Mouse (Mus musculus): ENCODE data around the gene Otx2.

Gene Otx2

GRCm38 (mm10) chr14:48673541-48673940, at the start of gene Otx2:
Gene Otx2, minus strand, starts transcription at chr14:48673819.
- DNase-seq (ENCODE audit: low read depth) = no peak

- no peak for DNase-seq (ENCODE audit: low read depth)
Measured at GRCm38 (mm10) chr14:48722763-48723162, 49.1 kb upstream of the Otx2 start.

GRCm38 (mm10) chr14:48719296-48719695, 45.7 kb upstream of the Otx2 start:
- DNase-seq (ENCODE audit: low read depth) = no peak

GRCm38 (mm10) chr14:48717632-48718279, 44.1 kb upstream of the Otx2 start:
- DNase-seq (ENCODE audit: low read depth) = no peak

GRCm38 (mm10) chr14:48716456-48716855, 42.8 kb upstream of the Otx2 start:
- no peak for DNase-seq (ENCODE audit: low read depth)

DNA sequence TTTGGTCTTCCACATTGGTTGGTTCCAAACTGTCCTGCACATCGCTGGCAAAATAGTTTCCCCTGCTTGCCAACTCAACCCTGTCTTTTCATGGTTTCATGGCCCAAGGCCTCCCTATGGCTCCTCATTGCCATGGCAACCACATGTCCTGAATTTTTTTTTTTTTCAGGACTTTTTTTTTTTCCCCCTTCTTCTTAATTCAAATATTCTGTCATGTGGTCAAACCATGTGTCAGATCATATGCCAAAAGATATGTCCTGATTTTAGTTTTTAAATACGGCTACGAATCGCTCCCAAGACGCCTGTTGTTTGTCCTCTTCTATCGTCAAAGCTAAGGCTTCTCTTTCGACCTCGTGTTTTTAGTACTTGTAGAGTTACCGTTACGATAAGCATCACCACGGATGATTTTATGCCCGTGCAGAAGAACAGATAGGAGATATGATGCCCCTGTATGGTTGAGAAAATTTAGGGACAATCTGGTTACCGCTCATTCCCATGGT, 37.3 kb upstream of the Otx2 start:
- DNase-seq (ENCODE audit: low read depth) = no peak

DNA sequence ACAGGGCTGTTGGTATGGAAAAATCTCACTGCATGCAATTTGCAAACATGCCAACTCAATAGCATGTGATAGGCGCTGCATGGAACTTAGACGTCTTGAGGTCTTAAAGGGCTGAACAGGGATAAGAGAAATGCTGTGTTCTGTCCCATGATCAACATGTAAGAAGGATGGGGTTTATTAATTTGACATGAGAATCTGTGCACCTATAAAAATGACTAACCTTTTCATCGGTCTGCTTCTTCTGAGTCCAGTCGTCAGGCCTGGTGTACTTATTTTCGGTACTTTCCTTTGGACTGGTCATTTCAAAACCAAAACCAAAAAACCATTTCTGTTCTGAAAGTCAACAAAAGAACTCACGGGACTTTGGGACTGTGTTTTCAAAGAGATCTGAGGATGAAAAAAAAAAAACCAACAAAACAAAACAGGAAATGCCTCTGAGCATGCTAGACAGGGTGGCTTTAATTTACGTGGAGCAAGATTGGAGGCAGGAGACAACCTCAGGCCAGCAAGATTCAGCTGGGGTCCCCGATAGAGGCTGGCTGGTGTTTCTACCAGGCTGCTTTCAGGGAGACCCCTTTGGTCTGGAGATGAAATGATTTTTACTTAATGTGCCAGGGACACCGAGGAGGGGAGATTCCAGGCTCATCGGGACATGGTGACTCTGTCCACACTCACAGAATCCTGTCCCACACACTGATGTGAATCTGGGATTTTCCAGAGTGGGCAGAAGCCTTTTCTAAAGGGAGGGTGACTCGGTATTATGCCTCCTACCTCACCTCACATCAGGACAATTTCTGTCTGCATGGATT, 36.6 kb upstream of the Otx2 start:
- no peak for DNase-seq (ENCODE audit: low read depth)

GRCm38 (mm10) chr14:48709371-48710061, 35.9 kb upstream of the Otx2 start:
- DNase-seq (ENCODE audit: low read depth) = no peak

DNA sequence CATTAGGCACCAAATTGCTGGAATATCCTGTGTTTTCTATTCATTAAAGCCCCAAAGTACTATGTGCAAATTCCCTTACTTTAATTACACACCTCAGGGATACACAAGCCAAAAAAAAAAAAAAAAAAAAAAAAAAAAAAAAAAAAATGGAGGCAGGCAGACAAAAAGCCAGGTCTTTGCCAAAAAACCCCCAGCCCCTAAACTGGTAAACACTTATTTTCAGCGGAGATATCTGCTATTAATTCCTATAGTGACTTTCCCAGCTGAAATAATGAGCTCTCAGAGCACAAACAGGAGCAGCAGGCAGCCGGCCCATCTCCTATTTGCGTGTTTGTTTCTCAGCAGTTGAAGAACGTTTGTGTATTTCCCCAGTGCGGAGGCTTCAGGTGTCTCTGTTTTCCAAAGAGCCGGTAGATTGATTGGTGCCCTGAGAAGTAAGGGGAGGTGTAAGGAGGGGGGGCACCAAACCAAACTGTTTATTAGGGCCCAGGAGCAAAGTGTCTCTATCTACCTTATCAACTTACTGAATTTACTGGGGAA, 34.3 kb upstream of the Otx2 start:
- no peak for DNase-seq (ENCODE audit: low read depth)

GRCm38 (mm10) chr14:48707391-48707790, 33.8 kb upstream of the Otx2 start:
- no peak for DNase-seq (ENCODE audit: low read depth)

DNA sequence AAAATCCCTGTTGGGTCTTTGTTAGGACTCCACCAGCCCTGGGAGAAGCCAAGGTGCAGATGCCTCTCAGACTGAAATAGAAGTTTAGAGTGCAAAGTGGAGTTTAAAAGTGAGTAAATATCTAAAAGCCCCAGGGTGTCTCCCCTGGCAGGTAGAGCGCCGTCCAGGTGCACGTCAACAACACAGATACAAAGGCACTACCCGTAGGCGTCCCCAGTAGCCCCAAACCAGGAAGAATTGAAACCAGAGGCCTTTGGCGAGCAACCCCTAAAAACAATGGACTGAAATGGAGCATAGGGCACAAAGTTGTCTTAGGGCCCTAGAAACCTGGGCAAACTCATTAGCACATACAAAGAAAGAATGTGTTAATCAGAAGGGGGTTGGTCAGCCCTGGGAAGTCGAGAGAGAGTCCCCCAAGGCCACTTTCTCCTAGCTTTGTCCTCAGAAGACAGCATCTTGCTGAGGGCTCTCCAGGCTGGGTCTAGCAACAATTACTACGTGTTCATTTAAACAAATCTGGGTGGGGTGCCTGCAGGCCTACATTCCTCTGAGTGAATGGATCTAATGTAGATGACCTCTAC, 27.3 kb upstream of the Otx2 start:
- no peak for DNase-seq (ENCODE audit: low read depth)

DNA sequence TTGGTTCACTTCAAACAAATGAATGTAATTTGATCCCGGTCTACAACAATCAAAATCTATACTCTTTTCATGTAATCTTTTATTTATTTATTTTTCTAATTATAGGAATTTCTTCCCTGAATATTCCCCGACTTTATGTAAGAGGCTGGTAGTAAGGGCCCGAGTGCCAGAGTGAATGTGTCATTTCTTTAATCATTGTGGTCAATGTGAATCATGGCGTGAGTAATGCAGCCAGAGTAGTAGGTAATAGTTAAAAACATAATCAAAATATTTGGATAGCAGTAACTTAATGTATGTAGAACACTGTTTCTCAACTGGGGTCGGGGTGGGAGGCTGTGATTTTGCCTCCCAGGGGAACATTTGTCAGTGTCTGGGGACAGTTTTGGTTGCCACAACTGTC, 6.0 kb upstream of the Otx2 start:
- DNase-seq (ENCODE audit: low read depth) = no peak

GRCm38 (mm10) chr14:48678674-48679073, 5.1 kb upstream of the Otx2 start:
- DNase-seq (ENCODE audit: low read depth) = no peak

DNA sequence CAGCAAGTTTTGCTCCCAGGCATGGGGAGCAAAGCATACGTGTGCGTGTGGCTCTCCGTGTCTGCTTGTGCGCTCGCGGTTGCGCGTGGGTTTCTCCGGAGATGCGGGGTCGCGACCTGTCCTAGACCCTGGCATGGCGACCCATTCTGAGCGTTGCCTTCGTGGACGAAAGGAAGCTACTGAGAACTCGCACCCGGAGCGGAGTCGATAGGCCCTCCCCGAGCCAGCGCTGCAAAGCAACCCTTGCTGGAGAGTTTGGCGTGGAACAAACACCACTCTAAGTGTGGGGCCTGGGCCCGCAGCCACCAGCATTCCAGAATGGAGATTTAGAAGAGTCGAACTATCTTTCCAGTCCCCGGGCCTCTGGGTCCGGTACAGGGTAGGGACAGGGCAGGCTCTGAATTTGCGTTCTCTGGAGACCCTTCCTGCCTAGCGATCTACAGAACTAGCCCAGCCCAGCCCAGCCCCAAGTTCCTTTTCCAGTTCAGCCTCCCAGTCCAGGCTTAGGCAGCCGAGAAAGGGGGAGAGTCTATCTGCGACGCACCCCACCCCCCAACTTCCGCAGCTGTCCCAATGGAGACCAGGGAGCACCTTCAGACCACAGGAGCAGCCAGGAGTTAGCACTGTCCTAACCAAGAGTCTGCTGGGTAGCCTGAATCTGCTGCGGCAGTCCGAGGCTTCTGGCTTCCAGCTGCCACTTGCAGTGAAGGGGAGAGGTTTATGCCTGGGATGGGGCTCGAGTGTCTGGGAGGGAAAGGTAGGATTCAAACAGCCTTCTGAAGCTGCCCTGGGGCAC, 615 bp upstream of the Otx2 start:
- DNase-seq (ENCODE audit: low read depth) = no peak

- no peak for DNase-seq (ENCODE audit: low read depth)
Measured at GRCm38 (mm10) chr14:48672611-48673176, 925 bp downstream of the Otx2 start.

GRCm38 (mm10) chr14:48671480-48672240, 2.0 kb downstream of the Otx2 start:
- DNase-seq (ENCODE audit: low read depth) = no peak

GRCm38 (mm10) chr14:48670761-48671479, 2.7 kb downstream of the Otx2 start:
- no peak for DNase-seq (ENCODE audit: low read depth)

DNA sequence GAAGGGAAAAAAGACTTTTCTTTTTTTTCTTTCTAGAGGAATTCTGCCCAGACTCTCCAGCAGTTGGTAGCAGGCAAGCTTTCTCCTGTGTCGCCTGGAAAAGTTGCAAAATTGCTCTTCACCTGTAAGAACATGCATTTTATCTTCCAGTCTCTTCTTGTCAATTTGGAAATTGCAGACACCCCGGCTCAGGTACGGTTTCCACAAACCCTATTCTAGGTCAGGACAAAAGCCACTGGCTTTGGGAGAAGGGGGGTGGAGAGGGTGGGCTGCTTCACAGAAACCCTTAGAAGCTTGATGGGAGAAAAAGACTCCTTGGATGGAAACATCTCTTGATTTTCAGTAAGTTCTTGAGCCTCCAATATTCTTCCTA, 3.4 kb downstream of the Otx2 start:
- DNase-seq (ENCODE audit: low read depth) = no peak

DNA sequence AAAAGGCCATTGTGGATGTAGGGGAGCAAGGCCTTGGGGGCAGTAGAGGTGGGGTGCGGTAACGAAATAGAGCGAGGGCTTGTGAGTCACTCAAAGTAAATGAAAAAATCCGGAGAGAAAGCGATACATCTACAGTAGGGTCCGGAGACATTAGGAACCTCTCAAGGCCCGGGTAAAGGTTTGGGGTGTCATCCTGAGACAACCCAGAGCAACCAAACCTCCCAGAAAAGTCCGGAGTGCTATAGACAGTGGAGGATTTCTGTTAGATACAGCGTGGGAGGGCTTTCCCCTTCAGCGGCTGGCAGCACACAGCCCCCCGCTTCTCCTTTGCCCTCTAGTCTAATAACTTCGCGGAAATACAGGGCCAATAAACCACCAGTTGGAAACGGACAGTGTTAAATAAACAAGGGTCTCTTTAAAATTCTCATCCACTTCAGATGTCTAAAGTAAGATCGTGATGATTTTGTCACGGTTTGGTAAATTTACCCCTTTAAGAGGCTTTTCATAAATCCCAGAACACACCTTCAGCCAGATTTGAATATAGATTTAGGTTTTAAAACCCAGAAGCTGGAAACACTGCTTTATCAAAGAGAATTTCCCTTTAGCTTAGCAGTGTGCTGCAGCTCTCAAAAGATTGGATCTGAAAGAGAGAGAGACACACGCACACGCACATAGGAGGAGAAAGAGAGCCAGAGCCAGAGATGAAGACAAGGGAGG, 3.9 kb downstream of the Otx2 start:
- no peak for DNase-seq (ENCODE audit: low read depth)
